ENCODE assay signal across 8 mouse cellular contexts in the genomic region with DNA sequence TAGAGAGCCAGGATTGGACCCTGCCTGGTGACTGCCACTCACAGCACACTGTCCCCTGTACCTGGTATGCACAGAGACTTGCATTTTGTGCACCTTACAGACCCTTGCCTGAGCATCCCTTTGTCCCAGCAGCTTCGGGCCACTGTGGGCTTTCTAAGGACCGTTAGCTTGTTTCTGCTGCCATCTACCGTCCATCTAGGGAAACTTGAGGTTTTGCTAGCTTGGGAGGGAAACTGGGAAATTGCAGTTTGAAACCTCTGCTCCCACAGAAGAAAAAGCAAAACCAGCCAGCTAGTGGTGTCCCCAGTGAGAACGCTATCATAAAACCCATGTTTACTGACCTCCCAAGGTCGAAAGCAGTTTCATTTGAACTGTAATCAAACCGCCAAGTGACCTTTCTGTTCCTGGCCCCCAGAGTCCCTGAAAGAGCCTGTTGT.
DNase-seq lines count a peak whose midpoint lies in the region; ATAC-seq and TF ChIP-seq lines count a peak whose summit lies in the region.

No protein-coding gene starts in this region.

- H3K27ac ChIP-seq in limb, embryonic 10.5 days = peak overlapping the region; percentile 77
- 0 out of 2 replicates have a peak overlapping the region, but pooled peaks have one; percentile 49 for H3K27ac ChIP-seq in midbrain, postnatal 0 days (ENCODE audit: low read depth, low read length)

- no peak overlapping the region for H3K9ac ChIP-seq in midbrain, postnatal 0 days (replicated peaks; ENCODE audit: low read length, poor library complexity, severe bottlenecking)

- ATAC-seq in midbrain, postnatal 0 days (ENCODE audit: low FRiP score) = peak; percentile 84

- no peak overlapping the region for H3K4me3 ChIP-seq in limb, embryonic 10.5 days
- no peak overlapping the region for H3K4me3 ChIP-seq in midbrain, postnatal 0 days (ENCODE audit: low read depth, low read length)

- WGBS in limb, embryonic 10.5 days = 12% methylated on average over 6 of the region's 6 CpGs
- WGBS in midbrain, postnatal 0 days = 15% methylated on average over 6 of the region's 6 CpGs

- H3K36me3 ChIP-seq in limb, embryonic 10.5 days = no peaks in the 10 kb centered on the region
- H3K36me3 ChIP-seq in midbrain, postnatal 0 days (ENCODE audit: insufficient read depth, low read length) = peaks cover 11% of the 10 kb centered on the region; the same call in 1 of the 2 replicates

- H3K27me3 ChIP-seq in limb, embryonic 10.5 days (ENCODE audit: low read depth, poor library complexity, severe bottlenecking) = no peaks in the 10 kb centered on the region
- no peaks in the 10 kb centered on the region for H3K27me3 ChIP-seq in midbrain, postnatal 0 days (ENCODE audit: insufficient read depth, low read length)

- peaks cover 8% of the 10 kb centered on the region for H3K4me1 ChIP-seq in limb, embryonic 10.5 days
- 0 out of 2 replicates have a peak, but pooled peaks cover 4% of the 10 kb centered on the region for H3K4me1 ChIP-seq in midbrain, postnatal 0 days (ENCODE audit: insufficient read depth, low read length)

- no peaks in the 10 kb centered on the region for H3K9me3 ChIP-seq in limb, embryonic 10.5 days (replicated peaks)
- H3K9me3 ChIP-seq in midbrain, postnatal 0 days (ENCODE audit: low read length) = no peaks in the 10 kb centered on the region

- no peak overlapping the region for H3K4me2 ChIP-seq in midbrain, postnatal 0 days (ENCODE audit: low read depth, low read length, poor library complexity, severe bottlenecking)

- TF ChIP-seq CTCF in midbrain, postnatal 0 days (IDR thresholded peaks at IDR 0.05) = peak; percentile 96

- DNase-seq in urinary bladder, postnatal 14 days (ENCODE audit: low spot score) = peak; percentile 57
- no peak for DNase-seq in urinary bladder, adult 2 months (ENCODE audit: low spot score)
- DNase-seq in cerebellum, postnatal 10 days = peak; percentile 83 to 89
- peak; percentile 35 for DNase-seq in gastrocnemius, postnatal 25 days
- peak; percentile 64 for DNase-seq in kidney, adult 18-20 months
- peak; percentile 69 for DNase-seq in limb, embryonic 10.5 days (ENCODE audit: low spot score)
- DNase-seq in midbrain, postnatal 0 days (ENCODE audit: low spot score) = peak; percentile 92
- peak; percentile 20 to 48 for DNase-seq in thymus, adult 18-20 months
